Mouse (Mus musculus) left cerebral cortex, postnatal 25 days (tissue): ENCODE measurements at regions not wholly inside any gene's neighbourhood (a gene's known extent, or its start where the extent isn't known, plus 50 kb on each side); places are given as distances from the start of the nearest gene placed in this dataset.
"Not testable (repeated sequence)": the region's sequence is repeated elsewhere in the genome, so short reads cannot be mapped to it uniquely, and the experiment has no call there.

Experiments used
- DNase-seq, 2 experiments: peaks; one replicate each; pipeline ENCODE4 v3.0.0; 2022; ENCODE audit warnings: low spot score in 2 of 2, mixed read lengths in 1 of 2
- intact Hi-C: fragments of 180-260 bp; cut with DNase I; formaldehyde crosslinking; loops from one replicate; pipeline ENCODE4 v1.15.1; 2025

DNA sequence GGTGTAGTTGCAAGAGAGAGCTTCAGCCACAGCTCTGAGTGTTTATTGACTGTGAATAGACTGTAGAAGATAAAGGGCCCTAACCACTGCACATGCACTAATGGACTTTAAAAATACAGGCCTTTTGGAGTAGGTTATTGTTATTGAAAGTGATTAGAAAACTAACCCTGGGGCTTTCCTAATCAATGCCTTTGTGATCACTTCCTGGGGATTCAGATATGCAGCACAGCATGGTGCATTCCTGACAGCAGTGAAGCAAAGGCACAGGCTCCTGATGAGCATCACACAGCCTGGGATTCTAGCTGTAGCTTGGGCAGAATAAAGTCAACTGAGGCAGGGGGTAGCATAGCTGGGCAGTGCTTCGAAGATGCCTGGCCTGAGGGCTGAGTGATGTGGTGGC, 87.3 kb downstream of the Gm11077 start:
- no peak for DNase-seq
- intact Hi-C loops, result no loop called here

DNA sequence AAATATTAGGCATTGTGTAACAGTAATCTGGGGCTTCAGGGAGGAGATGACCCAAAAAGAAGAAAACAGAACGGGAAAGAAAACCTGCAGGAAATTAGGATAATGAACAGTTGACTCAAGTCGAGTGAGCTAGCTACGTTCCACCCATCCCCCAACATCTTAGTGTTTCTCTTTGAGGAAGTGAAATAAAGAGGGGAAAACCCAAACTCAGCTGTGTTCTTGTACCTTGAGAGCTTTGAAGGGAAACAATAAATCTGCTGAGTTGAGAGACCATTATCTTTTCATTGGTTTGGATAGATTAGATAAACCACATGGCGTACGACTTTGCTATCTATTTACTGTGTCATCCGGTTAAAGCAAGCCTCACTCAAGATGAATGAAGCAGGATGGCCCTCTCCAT, 87.7 kb downstream of the Gm11077 start:
- DNase-seq, result no peak
- intact Hi-C loops, result no loop called here

GRCm38 (mm10) chr6:140819451-140819878, 90.4 kb downstream of the Gm11077 start:
- no peak for DNase-seq
- intact Hi-C loops, result no loop called here

- intact Hi-C loops, result no loop called here
- no peak for DNase-seq
Measured at GRCm38 (mm10) chr6:140826522-140826921, 97.4 kb downstream of the Gm11077 start.

GRCm38 (mm10) chr6:140827651-140828050, 98.6 kb downstream of the Gm11077 start:
- no peak for DNase-seq

GRCm38 (mm10) chr6:140843292-140843991, 114.4 kb downstream of the Gm11077 start:
- DNase-seq, result no peak
- intact Hi-C loops, result no loop called here

More at GRCm38 (mm10) chr6:140827651-140828050, 98.6 kb downstream of the Gm11077 start:
- intact Hi-C loops, result no loop called here

GRCm38 (mm10) chr6:140847165-140847564, 118.1 kb downstream of the Gm11077 start:
- DNase-seq, result peak in 1 of 2 experiments; percentile 34
- intact Hi-C loops, result no loop called here

DNA sequence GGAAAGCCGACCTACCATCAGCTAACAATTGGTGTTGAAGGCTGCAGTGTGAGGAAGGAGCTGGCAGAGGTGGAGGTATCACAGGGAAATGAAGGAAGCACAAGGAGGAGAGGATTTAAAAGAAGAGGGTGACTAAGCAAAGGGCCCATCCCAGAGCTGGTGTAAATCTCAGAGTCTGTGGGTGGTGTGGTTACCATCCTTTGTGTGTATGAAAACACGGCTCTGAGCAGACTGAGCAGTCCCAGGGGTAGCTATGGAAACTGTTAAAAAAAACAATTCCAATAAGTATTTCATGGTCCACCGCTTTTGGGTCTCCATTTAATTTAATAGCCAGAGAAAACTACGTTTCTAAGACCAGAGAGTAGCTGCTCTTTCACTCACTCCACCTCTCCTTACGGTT, 123.3 kb downstream of the Gm11077 start:
- peak in 1 of 2 experiments; percentile 74 for DNase-seq
- intact Hi-C loops, result loop anchor here (10.0 kb wide), 1 partner anchor 88 kb away; no protein-coding TSS in a partner anchor

- intact Hi-C loops, result loop anchor here (10.0 kb wide), 1 partner anchor 89 kb away; no protein-coding TSS in a partner anchor
- peak; percentile 54 to 55 for DNase-seq
Measured at GRCm38 (mm10) chr6:140853508-140853907, 124.4 kb downstream of the Gm11077 start.

DNA sequence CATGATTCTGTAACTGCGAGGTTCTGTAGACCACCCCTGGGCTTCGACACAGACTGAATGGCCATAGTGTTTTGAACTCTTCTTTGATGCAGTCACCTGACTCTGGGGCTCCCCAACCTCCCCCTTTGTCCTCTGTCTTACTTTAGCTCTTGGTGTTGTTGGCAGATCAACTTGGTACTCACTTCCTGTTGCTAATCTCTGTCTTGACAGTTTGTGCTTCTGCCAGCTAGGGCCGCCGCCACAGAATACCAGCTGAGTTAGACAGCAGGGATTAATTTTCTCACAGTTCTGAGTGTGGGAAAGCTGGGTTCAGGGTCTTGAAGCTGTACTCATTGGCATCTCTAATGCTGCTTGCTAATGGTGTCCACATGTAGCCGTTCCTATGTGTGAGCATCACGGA, 125.6 kb downstream of the Gm11077 start:
- no peak for DNase-seq

GRCm38 (mm10) chr6:140856468-140857117, 127.5 kb downstream of the Gm11077 start:
- DNase-seq, result no peak
- intact Hi-C loops, result loop anchor here (10.0 kb wide), 1 partner anchor 92 kb away; no protein-coding TSS in a partner anchor

More for the DNA sequence above, 125.6 kb downstream of the Gm11077 start:
- intact Hi-C loops, result loop anchor here (10.0 kb wide), 1 partner anchor 90 kb away; no protein-coding TSS in a partner anchor

DNA sequence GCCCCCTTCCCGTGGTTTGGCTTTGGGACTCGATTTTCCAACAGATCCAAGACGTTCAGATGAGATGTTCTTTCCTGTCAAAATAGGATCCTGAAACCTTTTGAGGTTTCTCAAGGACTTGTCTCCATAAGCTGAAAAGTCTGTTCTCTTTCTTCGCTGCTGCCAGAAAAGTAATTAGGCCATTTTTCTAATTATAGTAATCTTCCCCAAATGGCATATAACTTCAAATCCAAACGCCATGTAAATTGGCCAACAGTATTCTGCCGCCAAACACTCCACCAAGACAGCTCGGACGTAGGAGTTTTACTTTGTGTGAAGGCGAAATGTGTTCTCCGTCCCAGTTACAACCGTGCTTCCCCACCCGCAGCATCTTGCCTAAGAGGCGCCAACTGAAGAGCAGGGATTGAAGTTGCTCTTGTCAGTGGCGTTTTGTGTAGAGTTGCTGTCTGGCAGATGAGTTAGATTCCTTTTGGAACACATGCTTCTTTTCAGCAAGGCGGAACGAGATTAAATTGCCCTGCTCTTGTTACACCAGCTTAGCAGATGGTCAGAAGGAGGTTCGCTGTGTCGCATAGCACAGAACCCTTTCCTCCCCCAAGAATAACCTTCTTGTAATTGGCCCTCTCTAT, 128.1 kb downstream of the Gm11077 start:
- intact Hi-C loops, result loop anchor here (10.0 kb wide), 1 partner anchor 92 kb away; no protein-coding TSS in a partner anchor
- peak; percentile 58 to 89 for DNase-seq

DNA sequence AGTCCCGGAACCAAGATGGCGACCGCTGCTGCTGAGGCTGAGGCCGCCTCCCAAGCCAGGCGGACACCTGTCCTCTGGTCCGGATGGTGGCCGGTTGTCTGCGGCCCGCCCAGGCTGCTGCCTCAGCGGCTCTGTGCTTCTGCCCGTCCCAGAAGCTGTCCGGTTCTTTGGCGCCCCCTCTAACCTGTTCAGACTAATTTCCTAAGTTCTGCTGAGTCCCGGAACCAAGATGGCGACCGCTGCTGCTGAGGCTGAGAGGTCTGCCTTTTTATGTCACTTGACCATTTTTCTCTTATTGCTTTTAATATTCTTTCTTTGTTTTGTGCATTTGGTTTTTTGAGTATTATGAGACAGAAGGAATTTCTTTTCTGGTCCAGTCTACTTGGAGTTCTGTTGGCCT, 140.4 kb downstream of the Gm11077 start:
- intact Hi-C loops, DNase-seq: not testable (repeated sequence)

GRCm38 (mm10) chr6:140874831-140875230, 145.7 kb downstream of the Gm11077 start:
- intact Hi-C loops, result no loop called here
- no peak for DNase-seq

DNA sequence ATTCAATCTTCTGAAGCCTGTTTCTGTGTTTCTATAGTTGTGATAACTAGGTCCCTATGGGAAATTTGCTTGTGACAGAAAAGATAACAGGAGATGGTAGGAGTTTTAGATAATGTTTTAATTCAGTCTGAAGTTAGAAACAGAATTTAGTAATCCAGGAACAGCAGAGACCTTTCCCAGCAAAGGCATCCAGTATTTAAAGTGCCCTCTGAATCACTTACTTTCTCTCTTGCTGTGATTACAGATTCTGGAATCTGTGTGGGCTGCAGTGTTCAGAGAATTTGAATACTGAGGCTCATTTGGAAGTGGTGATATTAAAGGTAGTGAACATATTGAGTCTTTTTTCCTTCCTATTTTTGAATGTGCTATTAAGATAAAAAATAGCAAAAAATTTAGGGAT, 154.6 kb downstream of the Gm11077 start:
- intact Hi-C loops, result no loop called here
- peak in 1 of 2 experiments; percentile 28 for DNase-seq

GRCm38 (mm10) chr6:140888610-140889009, 159.5 kb downstream of the Gm11077 start:
- intact Hi-C loops, result no loop called here
- no peak for DNase-seq

- intact Hi-C loops, result no loop called here
Measured at GRCm38 (mm10) chr6:140890060-140890459, 161.0 kb downstream of the Gm11077 start.

GRCm38 (mm10) chr6:140890591-140890990, 161.5 kb downstream of the Gm11077 start:
- intact Hi-C loops, result no loop called here
- DNase-seq, result peak in 1 of 2 experiments; percentile 24

More at GRCm38 (mm10) chr6:140890060-140890459, 161.0 kb downstream of the Gm11077 start:
- DNase-seq, result no peak

DNA sequence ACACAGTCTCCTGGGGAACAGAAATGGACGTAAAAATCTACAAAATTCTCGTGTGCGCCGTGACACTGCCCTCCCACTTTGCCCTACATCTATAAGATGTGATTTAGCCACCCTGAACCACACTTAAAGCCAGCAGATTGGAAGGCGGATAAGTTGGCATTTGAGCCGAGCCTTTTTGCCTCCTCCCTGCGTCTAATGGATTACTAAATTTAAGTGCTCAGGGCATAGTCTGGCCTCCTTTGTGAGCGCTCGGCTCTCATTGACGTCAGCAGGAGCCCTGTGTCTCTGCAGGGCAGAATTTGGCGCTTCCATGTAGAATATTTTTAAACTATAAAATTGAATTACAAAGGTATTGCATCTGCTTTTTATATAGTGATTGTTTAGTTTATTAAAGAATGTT, 165.4 kb downstream of the Gm11077 start:
- no peak for DNase-seq
- intact Hi-C loops, result no loop called here

DNA sequence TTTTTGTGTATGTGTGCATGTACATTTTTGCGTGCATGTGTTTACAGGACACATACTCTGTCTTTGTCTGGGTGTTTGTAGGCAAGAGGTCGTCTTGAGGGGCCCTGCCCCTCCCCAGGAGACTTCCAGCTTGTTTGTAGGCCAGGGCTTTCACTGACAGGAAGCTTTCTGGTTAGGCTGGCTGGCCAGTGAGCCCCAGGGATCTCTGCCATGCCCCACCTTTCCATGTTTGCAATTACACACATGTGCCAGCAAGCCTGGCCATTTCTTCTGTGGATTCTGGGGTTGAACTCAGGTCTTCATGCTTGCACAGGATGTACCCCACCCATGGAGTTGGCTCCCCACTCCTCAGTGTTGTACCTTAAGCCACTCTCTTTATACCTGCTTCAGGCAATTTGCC, 166.4 kb downstream of the Gm11077 start:
- DNase-seq, result no peak
- intact Hi-C loops, result no loop called here
